Mouse (Mus musculus) layer of hippocampus, adult 9-10 months (tissue): Measurements from ENCODE around the gene Tshz2.

Experiments
- DNase-seq: peaks from one replicate; pipeline ENCODE4 v3.0.0; 2022; ENCODE audit warnings: low spot score

Tshz2 gene

GRCm38 (mm10) chr2:169633491-169634289 lies 877 bp downstream of the Tshz2 start:
- no peak for DNase-seq

- no peak for DNase-seq
Measured at GRCm38 (mm10) chr2:169634619-169635382, 2.0 kb downstream of the Tshz2 start.

- DNase-seq = no peak
Measured at GRCm38 (mm10) chr2:169635428-169635827, 2.6 kb downstream of the Tshz2 start.

GRCm38 (mm10) chr2:169636414-169636813 lies 3.6 kb downstream of the Tshz2 start:
- DNase-seq = no peak

GRCm38 (mm10) chr2:169641547-169641946 lies 8.7 kb downstream of the Tshz2 start:
- DNase-seq = no peak

- DNase-seq = no peak
Measured at GRCm38 (mm10) chr2:169642420-169642819, 9.6 kb downstream of the Tshz2 start.

- no peak for DNase-seq
Measured at GRCm38 (mm10) chr2:169647091-169647490, 14.3 kb downstream of the Tshz2 start.

GRCm38 (mm10) chr2:169649262-169649885 lies 16.6 kb downstream of the Tshz2 start:
- no peak for DNase-seq

GRCm38 (mm10) chr2:169653282-169653681 lies 20.5 kb downstream of the Tshz2 start:
- DNase-seq = no peak

GRCm38 (mm10) chr2:169663792-169664191 lies 31.0 kb downstream of the Tshz2 start:
- no peak for DNase-seq

- no peak for DNase-seq
Measured at GRCm38 (mm10) chr2:169671264-169671663, 38.5 kb downstream of the Tshz2 start.

- DNase-seq = no peak
Measured at GRCm38 (mm10) chr2:169673786-169674185, 41.0 kb downstream of the Tshz2 start.

GRCm38 (mm10) chr2:169674209-169674608 lies 41.4 kb downstream of the Tshz2 start:
- DNase-seq = no peak

- no peak for DNase-seq
Measured at GRCm38 (mm10) chr2:169679264-169679663, 46.5 kb downstream of the Tshz2 start.

GRCm38 (mm10) chr2:169679951-169680350 lies 47.1 kb downstream of the Tshz2 start:
- DNase-seq = no peak

- DNase-seq = no peak
Measured at GRCm38 (mm10) chr2:169685260-169685659, 52.4 kb downstream of the Tshz2 start.

GRCm38 (mm10) chr2:169685747-169686146 lies 52.9 kb downstream of the Tshz2 start:
- no peak for DNase-seq

- DNase-seq = no peak
Measured at GRCm38 (mm10) chr2:169686697-169687430, 54.1 kb downstream of the Tshz2 start.

- no peak for DNase-seq
Measured at GRCm38 (mm10) chr2:169690054-169690453, 57.2 kb downstream of the Tshz2 start.

GRCm38 (mm10) chr2:169694494-169694893 lies 61.7 kb downstream of the Tshz2 start:
- no peak for DNase-seq

GRCm38 (mm10) chr2:169695025-169695424 lies 62.2 kb downstream of the Tshz2 start:
- DNase-seq = no peak

GRCm38 (mm10) chr2:169699141-169699540 lies 66.3 kb downstream of the Tshz2 start:
- DNase-seq = no peak
